Mouse (Mus musculus) mouse embryonic stem cell (cell line): Measurements from ENCODE around the gene Tescl.

Experiments
- in situ Hi-C, 2 experiments: fragments of 300-500 bp; cut with MboI; formaldehyde crosslinking; loops; 1 replicate in 1 of 2; 3 replicates in 1 of 2; pipeline ENCODE4 v1.14.3; 2019 to 2020; ENCODE audit warnings: low sequenced_read_pairs in 2 of 2, low pct_unique_long_range_greater_than_20kb in 1 of 2, mixed read lengths in 1 of 2; ENCODE audit not compliant: unreplicated experiment in 1 of 2

Gene Tescl

GRCm38 (mm10) chr7:24287670-24288069, 46.1 kb downstream of the Tescl start:
- in situ Hi-C loops = loop anchor here (5.0 to 25.0 kb wide), 3 partner anchors 133 to 325 kb away; partner anchors contain the start of genes Vmn1r180 (in 1 of the 2) and Vmn1r181 (in 1 of the 2)

DNA sequence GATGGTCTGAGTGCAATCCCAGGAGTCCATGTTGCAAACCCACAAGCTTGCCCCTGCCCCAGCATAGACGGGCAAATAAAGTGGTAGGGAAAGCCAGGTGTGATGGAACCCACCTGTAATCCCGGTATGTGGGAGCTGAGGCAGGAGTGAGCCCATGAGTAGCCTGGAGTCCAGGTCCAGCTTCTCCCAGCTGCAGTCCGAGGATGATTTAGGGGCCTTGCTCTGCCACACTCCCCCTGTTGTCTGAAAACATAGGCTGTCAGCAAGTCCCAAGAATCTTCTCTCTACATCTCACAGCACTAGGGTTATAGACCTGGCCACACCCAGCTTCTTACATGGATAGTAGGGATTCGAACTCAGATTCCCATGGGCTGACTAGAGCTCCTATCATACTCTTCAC, 46.8 kb downstream of the Tescl start:
- in situ Hi-C loops = loop anchor here (5.0 to 25.0 kb wide), 3 partner anchors 132 to 325 kb away; partner anchors contain the start of genes Vmn1r180 (in 1 of the 2) and Vmn1r181 (in 1 of the 2)

DNA sequence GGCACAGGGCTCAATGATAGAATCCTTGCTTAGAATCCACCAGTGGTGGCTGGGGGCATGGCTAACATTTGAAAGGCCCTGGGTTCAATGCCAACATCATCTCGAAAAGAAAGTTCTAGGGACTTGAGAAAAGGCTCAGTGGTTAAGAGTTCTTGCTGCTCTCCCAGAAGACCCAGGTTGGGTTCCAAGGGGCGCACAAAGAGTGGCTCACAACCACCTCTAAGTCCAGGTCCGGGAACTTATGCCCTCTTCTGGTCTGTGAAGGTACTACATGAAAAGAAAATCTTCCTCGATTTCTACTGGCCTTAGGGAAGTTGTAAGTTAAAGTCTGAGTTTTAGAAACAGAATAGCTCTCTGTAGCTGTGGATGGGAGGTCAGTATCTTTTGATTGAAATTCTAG, 47.6 kb downstream of the Tescl start:
- in situ Hi-C loops = loop anchor here (5.0 to 25.0 kb wide), 3 partner anchors 131 to 324 kb away; partner anchors contain the start of genes Vmn1r180 (in 1 of the 2) and Vmn1r181 (in 1 of the 2)
